Mouse (Mus musculus): ENCODE results near the gene Wars.

DNA sequence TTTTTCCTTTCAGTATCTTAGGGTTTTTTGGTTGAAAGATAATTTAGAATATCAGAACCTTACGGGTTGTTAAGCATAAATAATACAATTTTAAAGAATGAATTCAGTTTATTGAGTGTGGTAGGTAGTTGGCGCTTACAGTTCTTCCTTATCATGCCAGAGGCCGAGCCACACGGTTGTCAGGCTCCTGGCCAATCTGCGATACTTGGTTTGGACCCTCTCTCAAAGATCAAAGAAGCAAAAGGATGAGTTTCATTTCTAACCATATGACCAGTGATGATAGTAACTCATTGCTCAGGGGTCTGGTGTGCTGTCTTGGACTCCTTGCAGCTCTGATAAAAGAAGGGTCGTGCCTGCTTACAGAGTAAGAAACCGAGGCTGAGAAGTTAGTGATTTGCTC is 83.7 kb downstream of the Wars start:
- TF ChIP-seq CTCF (IDR thresholded peaks at IDR 0.05; ENCODE audit: low read depth) (no peak), EP300 (optimal IDR thresholded peaks at IDR 0.05) (no peak)
